Mouse (Mus musculus) cerebellum, adult 11 months (tissue): ENCODE data around the gene Traip.

ENCODE experiments used
- DNase-seq: peaks from one replicate; pipeline ENCODE4 v3.0.0; 2022

Gene Traip

DNA sequence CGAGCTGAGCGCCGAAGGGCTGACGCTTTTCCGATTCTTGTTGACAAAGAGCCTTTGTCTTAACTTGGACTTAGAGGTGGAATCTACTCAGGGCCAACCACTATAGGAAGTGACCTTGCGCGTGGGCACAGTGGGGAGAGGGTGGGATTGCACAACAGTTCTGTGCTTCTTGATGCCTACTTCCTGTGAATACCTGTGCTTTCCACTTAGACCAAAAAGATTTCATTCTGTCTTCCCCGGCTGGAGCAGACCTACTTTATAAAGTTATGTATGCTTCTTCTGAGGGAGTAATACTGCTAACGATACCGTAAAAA, at the start of gene Traip:
Gene Traip, plus strand, starts transcription at position 215 of the 314 bp plus-strand sequence.
- DNase-seq: no peak

GRCm38 (mm10) chr9:107900840-107901626, 48.9 kb upstream of the Traip start:
- peak; percentile 93 for DNase-seq

DNA sequence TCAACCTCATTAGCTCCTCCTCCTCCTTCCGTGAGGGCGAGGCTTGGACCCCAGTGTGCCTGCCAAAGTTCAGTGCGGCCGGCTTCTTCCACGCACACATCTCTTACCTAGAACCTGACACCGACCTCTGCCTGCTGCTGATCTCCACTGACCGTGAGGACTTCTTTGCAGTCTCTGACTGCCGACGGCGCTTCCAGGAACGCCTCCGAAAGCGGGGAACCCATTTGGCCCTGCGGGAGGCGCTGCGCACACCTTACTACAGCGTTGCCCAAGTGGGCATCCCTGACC, 48.4 kb upstream of the Traip start:
- no peak for DNase-seq

- DNase-seq: peak; percentile 84
These were observed 45.2 kb upstream of the Traip start for GRCm38 (mm10) chr9:107904726-107905125.

DNA sequence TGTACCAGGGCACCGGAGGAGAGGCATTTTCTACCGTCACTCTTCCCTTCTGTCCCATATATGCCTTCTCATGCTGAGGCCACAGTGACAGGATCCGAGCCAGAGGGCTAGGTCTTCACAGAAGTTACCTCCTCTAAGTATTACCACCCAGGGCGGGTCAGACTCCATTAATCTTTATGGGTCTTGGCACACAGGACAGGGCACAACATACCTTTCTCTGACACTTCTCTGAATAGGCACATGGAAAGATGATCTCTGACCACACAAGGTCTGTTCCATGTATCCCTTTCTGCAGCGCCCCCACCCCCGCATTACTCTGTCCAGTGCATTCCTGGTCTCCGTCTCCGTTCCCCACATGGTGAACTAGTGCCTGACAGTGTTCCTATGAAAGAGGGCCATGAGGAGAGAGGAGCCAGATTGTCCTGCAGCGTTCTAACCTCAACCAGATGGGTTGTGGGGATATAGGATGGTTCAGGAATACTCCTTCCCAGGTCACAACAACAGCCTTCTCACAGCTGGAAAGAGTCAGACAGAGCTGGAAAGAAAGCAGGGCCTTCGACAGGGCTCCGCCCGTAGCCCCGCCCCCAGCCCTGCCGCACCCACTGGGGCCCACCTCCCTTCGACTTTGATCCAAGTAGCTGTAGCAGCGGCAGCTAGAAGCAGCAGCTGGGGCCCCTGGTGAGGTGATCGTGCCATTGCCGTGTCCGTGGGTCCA, 43.5 kb upstream of the Traip start, which contains the start of gene Mst1r:
Gene Mst1r, plus strand, starts transcription at position 622 of the 715 bp plus-strand sequence.
- DNase-seq: no peak

GRCm38 (mm10) chr9:107906967-107907800, 42.8 kb upstream of the Traip start:
- no peak for DNase-seq

DNA sequence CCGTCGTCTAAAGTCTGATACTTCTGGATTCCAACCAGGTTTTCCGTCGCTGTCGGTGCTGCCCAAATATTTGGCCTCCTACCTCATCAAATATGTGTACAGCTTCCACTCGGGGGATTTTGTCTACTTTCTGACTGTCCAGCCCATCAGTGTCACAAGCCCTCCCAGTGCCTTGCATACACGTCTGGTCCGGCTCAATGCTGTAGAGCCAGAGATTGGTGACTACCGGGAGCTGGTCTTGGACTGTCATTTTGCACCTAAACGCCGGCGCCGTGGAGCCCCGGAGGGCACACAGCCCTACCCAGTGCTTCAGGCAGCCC, 42.2 kb upstream of the Traip start:
- DNase-seq: no peak

DNA sequence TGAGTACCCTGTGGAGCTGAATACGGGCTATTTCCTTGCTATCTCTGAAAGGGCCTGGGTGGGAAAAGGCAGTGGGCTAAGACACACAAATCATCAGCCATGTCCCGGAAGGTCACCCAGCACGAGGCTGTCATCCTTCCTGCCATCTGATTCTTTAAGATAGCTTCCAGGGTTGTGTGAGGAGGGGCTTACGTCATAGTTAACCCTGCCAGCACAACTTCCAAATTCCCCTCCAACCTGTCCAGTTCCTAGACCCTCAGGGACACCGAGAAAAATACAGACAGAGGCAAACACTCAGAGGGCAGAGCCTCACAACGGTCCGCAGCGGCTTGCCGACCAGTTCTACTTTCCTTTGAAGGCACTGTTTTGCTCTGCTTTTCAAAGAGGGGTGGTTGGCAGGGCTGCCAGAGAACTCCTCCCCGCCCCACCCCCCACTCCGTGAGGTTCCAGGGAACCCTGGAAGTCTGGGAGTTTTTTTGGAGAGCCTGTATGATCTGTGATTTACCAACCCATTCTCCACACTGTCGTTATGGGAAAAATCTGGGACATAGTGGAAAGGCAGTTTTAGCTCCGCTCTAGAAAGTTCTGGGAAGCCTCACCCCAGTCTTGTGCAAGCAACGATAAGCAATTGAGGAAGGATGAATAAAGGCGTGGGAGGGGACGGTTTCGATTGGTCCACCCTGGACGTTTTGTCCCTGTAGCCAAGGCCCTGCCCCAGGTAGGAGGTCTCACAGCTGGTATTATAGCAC, 41.4 kb upstream of the Traip start:
- no peak for DNase-seq

DNA sequence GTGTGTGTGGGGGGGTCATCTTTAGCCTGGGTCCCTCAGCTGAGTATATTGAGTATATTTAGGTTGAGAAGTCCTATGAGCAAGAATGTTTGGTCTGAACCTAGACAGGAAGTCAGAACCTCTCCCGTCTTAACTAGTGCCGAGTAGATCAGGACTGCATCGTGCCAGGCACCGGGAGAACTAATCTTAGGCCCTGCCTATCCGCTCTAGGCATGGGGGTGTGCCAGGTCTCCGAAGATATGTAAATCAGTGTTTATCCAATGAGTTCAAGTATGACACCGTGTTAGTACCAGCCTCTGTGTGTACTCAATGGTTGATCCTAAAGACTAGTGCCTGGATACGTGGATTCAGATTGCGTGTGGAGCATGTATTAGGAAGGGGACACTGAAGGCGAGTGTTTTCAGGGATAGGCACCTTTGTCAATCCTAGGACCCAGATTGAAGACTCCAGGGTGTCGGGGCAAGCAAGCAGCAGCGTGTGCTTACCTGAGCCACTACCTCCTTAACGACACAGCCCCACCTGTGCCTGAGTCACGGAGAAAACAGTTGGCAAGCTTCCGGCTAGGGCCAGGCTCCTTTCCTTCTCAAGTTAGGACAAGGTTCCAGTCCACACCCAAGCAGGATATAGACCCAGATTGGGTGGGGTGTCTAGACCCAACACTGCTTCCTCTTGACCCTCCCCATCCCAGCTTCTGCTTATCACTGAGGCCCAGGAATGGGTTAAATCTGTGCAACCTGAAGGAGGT, 39.7 kb upstream of the Traip start:
- no peak for DNase-seq

GRCm38 (mm10) chr9:107914764-107915420, 35.0 kb upstream of the Traip start:
- DNase-seq: no peak

- DNase-seq: no peak
These were observed 31.9 kb upstream of the Traip start for GRCm38 (mm10) chr9:107917895-107918608.

DNA sequence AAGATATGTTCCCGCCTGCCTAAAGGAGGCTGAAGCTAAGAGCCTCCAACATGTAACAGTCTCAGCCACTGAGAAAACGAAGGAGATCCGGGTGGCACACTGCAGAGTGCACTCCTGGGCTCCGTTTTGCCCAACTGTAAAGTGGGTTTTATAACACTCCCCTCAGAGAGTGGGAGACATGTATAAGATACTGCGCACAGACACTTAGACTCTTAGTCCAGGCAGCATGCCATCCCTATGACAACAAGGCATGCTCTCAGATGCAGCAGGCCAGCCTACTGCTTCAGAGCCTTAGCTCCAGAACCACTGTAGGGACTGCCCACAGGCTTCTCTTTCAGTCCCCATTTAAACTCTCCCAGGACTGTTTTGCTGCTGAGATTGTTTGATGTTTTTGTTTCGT, 31.1 kb upstream of the Traip start:
- DNase-seq: no peak

DNA sequence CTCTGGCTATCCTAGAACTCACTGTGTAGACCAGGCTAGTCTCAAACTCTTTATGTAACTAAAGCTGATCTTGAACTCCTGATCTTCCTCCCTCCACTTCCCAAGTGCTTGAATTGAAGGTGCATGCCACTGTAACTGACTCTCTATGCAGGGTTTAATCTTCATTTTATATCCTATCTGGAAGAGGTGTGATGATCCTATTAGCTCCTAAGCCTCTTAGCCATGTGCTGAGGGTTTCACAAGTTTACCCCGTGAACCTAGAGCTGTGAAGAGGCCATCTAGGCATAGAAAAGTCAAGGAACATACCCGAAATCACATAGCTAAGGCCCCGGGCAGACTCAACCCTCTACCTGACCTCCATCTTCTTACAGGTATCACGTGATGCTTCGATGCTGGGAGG, 30.5 kb upstream of the Traip start:
- no peak for DNase-seq

DNA sequence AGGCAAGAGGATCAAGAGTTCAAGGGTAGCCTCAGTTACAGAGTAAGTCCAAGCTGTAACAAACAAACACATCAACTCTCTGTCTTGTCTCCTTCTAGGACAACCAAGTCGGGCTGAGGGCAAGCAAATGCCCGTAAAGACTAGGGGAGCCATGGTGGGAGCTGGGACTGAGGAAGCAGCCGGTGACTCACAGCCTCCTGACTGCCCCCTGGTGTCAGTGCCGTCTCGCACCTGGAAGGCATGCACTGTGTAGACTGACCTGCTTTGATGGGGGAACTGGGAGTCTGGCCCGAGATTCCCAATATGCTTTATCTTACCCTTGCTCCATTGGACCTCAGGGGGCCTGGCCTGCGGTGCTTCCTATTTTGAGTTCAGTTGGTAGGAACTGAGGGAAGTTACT, 26.9 kb upstream of the Traip start:
- no peak for DNase-seq

GRCm38 (mm10) chr9:107923956-107924355, 26.0 kb upstream of the Traip start:
- no peak for DNase-seq

GRCm38 (mm10) chr9:107925251-107925650, 24.7 kb upstream of the Traip start:
- DNase-seq: no peak

GRCm38 (mm10) chr9:107926920-107927420, 23.0 kb upstream of the Traip start:
- no peak for DNase-seq

GRCm38 (mm10) chr9:107927749-107928148, 22.2 kb upstream of the Traip start:
- DNase-seq: no peak

DNA sequence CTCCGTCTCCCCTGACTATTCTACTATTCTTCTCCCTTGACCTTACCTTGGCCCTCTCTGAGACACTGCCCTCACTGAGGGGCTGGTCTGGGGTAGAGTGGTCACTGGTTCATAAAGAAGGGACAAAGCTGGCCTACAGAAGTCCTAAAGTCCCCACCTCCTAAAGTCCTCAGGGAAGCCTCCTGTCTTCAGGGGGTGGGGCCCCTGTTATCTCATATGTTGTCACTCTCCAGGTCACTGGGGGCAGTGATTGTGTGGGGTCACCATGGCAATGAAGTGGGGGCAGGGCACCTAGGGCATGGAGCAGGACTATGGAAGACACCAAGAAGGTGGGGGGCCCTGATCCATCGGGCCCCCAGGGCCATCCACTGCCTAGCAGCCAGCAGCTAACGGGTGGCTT, 21.8 kb upstream of the Traip start, which contains the start of gene Actl11:
Gene Actl11, plus strand, starts transcription at position 301 of the 400 bp plus-strand sequence.
- no peak for DNase-seq

GRCm38 (mm10) chr9:107932221-107932620, 17.7 kb upstream of the Traip start:
- no peak for DNase-seq

DNA sequence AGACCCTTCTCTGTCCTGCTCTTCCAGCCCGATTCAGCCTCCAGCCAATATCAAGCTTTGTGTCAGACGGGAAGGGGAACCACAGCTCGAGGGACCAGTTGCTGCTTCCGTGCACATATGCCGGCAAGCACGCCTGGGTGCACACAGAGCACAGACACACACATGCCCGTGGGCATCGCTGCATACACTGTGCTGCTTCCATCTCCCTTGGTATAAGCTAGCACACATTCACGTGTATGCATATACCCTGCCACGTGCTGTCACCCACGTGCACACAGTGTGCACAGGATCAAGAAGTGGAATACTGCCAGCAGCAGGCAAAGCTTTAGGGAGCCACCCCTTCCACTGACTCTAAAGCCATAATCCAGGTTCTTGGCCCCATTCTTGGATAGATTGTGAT, 15.8 kb upstream of the Traip start:
- DNase-seq: no peak
